Mouse (Mus musculus) 3134 (cell line): ENCODE results near the gene Stn1.

ENCODE experiments used
- DNase-seq: peaks from one replicate; pipeline ENCODE4 v3.0.0-alpha.2; 2011; ENCODE audit warnings: low spot score; ENCODE audit not compliant: insufficient read length; ENCODE audit errors: extremely low read depth

Gene Stn1

DNA sequence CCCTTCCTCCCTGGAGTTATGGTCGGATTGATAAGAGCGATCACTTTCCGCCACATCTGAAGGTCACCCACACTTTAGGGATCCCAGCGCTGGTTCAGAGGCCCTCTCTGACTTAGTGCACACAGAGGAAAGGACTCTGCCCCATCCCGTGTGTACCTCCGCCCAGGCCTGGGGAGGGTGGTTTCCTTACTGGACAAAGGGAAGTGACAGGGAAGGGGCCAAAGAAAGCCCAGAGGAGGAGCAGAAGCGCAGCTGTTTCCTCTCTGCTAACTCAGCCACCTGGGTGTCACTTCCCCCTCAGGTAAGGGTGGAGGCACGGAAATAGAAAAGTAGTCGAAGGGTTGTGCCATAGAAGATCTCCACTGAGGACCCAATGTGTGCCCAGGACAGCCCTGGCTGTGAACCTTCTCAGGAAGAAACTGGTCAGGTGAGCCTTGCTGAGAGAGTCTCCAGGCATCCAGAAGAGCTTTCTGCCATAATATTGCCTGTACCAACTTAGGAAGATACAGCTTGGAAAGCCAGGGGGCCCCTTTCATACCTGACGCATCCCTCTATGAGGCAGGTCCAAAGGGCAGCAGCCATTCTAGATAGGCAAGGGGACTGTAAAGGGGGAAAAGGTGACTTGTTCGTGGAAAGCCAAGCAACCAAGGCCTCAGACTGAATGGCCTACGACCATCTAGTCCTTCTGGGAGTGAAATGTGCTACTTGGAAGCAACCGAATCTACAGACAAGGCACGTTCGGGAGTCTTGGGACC lies 82.1 kb downstream of the Stn1 start:
- DNase-seq = no peak

DNA sequence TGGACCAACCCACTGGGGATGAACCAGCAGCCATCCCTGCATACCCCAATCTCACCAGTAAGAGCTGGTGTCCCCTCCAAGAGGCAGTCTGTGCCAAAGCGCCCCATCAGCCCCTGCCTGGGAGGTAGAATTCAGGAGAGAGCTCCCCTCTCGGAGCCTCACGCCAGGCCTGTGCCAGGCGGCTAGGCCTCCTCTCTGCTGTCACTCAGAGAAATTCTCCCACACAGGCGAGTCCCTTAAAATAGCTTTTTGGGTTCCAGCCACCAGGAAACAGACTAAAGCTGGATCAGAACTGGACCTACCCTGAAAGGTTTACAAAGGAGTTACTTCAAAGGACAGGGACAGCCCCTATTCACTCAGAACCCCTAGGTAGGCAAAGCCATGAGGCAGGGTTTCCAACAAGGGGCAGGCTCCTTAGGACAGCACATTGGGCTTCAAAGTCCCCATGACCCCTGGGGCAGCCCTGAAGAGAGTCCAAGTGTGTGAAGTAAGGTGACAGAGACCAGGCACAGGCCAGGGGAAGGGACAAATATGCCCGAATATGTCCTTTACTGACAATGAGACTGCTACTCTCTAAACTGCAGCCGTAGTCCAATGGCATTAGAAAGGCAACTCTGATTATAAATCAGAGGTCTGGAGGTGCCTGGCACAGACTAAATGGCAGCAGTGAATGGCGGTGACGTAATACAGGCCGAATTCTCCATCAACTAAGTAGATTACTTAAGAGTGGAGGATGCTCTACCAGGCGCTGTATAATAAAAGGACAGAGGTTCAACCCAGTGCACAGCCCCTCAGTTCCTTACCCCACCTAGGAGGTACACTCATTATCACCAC lies 82.9 kb downstream of the Stn1 start:
- no peak for DNase-seq

DNA sequence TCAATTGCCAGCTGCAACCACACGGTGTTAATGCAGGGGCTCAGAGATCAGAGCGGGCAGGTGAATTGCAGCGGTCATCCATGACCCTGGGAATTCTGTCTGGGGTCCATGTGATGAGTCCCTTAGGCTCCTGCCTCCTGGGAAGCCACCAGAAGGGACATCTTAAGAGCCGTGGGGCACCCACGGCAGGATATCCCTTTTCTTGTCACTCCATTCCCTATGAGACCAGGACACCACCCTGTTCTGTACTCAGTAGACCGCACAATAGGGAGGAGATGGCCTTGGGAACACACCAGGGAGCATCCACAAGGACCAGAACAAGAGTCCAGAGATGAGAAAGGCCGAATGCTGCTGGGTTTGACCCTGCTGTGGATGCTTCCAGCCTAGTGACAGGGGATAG lies 84.0 kb downstream of the Stn1 start:
- no peak for DNase-seq

DNA sequence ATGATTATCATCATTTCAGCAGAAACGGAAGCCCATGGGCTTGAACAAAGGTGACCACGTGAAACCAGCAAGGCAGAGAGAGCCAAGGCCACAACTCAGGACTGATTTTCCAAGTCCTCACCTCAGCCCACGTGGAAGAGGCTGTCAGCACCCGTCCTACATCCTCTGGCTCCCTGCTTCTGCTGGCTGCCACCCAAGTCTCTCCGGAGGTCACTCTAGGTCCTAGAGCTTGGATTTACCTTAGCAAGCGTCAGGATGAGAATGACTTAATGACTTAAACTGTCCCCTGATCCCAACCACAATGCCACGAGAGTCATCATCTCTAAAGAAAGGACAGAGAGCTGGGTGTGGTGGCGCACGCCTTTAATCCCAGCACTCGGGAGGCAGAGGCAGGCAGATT lies 84.6 kb downstream of the Stn1 start:
- no peak for DNase-seq

DNA sequence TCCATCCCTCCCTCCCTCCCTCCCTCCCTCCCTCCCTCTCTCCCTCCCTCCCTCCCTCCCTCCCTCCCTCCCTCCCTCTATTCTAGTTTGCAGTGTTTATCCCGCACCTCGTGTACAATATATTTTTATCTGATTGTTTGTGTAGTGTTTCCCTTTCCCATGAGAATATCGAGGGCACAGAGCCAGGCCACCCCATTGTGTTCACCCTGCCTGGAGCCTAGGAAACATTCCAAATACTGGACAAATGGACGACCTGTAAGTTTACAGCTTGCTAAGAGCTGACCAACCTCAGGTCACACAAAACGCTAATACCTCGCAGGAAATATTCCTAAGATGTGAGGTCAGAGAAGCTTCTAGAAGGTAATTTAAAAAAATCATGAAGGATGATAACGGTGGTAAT lies 85.1 kb downstream of the Stn1 start:
- no peak for DNase-seq

DNA sequence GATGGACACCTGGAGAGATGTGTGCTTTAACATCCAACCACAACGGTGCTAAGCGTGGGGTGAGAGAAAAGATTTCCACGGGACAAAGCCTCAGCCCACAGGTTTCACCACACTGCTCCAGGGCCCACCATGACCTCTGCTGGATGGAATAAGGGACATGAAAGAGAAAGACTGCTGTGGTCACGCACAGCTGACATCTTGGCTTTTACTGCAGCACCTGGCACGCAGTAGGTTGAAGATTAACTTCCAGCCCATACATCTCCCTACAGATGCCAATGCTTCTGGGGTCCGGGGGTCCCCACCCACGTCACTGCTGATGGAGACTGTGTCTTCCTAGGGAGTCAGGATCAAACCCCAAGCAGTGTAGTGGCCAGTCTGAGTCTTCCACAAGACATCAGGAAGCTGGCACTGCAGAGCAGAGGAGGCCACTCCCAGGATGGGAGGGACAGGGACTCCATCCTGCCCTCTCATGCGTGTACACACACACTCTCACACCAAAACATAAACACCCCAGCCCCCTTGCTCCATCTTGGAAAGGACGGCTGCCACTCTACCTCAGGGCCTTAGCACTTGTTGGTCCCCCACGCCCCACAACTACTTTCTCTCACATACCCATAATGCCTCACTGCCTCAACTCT lies 85.7 kb downstream of the Stn1 start:
- DNase-seq = no peak
